ENCODE assay signal across 13 mouse cellular contexts in genomic region chr10:67100011-67100661, GRCm38 (mm10). TPM values are rescaled to one million over a fixed set of nuclear protein-coding genes. Genes with fewer than 3 reads are reported as not detected.
DNase-seq lines count a peak whose midpoint lies in the region; ATAC-seq and TF ChIP-seq lines count a peak whose summit lies in the region.
"Had no signal": no experiment of that assay in that cellular context is flagged by ENCODE, and none has a peak within 500 bp of the region (broad histone marks: within the 10 kb centered on the region; RNA-seq: fewer than 3 reads in every experiment).

No protein-coding gene starts in this region.

- ATAC-seq in midbrain, embryonic 14.5 days (ENCODE audit: low FRiP score, low TSS enrichment): no peak
- no peak for ATAC-seq in midbrain, embryonic 11.5 days (ENCODE audit: low FRiP score)
- ATAC-seq in stomach, postnatal 0 days (ENCODE audit: low FRiP score, low TSS enrichment): no peak
- ATAC-seq in monocyte, adult 5-6 weeks (replicated peaks; ENCODE audit: insufficient number of reproducible peaks, low FRiP score, low TSS enrichment, poor library complexity, severe bottlenecking): no peak
- ATAC-seq: liver, embryonic 12.5 days had no signal

- H3K36me3 ChIP-seq in midbrain, embryonic 14.5 days (ENCODE audit: control insufficient read depth, insufficient read depth, low read length): no peaks in the 10 kb centered on the region
- no peaks in the 10 kb centered on the region for H3K36me3 ChIP-seq in midbrain, embryonic 11.5 days (ENCODE audit: control insufficient read depth, insufficient read depth, low read length)
- H3K36me3 ChIP-seq in stomach, postnatal 0 days (ENCODE audit: control insufficient read depth, insufficient read depth, low read length): no peaks in the 10 kb centered on the region
- H3K36me3 ChIP-seq: embryonic facial prominence, embryonic 12.5 days; liver, embryonic 12.5 days; stomach, embryonic 15.5 days had no signal

- no peak overlapping the region for H3K9ac ChIP-seq in midbrain, embryonic 14.5 days (replicated peaks; ENCODE audit: low read length)
- H3K9ac ChIP-seq in midbrain, embryonic 11.5 days (ENCODE audit: low read length): no peak overlapping the region
- no peak overlapping the region for H3K9ac ChIP-seq in stomach, postnatal 0 days (ENCODE audit: low read length)
- H3K9ac ChIP-seq: embryonic facial prominence, embryonic 12.5 days; liver, embryonic 12.5 days; stomach, embryonic 15.5 days had no signal

- WGBS in midbrain, embryonic 14.5 days: 29% methylated on average over 7 of the region's 7 CpGs
- WGBS in midbrain, embryonic 11.5 days: 45% methylated on average over 7 of the region's 7 CpGs
- 45% methylated on average over 7 of the region's 7 CpGs for whole genome bisulfite sequencing in stomach, postnatal 0 days

- peaks cover 69% of the 10 kb centered on the region for H3K4me1 ChIP-seq in midbrain, embryonic 14.5 days (ENCODE audit: control insufficient read depth, insufficient read depth, low read length)
- peaks cover 44% of the 10 kb centered on the region for H3K4me1 ChIP-seq in midbrain, embryonic 11.5 days (ENCODE audit: control insufficient read depth, insufficient read depth, low read length)
- peaks cover 12% of the 10 kb centered on the region for H3K4me1 ChIP-seq in stomach, postnatal 0 days (replicated peaks; ENCODE audit: control insufficient read depth, insufficient read depth)

- no peaks in the 10 kb centered on the region for H3K27me3 ChIP-seq in midbrain, embryonic 14.5 days (ENCODE audit: control insufficient read depth, insufficient read depth, low read length)
- H3K27me3 ChIP-seq in midbrain, embryonic 11.5 days (ENCODE audit: control insufficient read depth, insufficient read depth, low read length): no peaks in the 10 kb centered on the region
- no peaks in the 10 kb centered on the region for H3K27me3 ChIP-seq in stomach, postnatal 0 days (ENCODE audit: control insufficient read depth, insufficient read depth, low read length)
- H3K27me3 ChIP-seq: embryonic facial prominence, embryonic 12.5 days; liver, embryonic 12.5 days; stomach, embryonic 15.5 days had no signal

- H3K27ac ChIP-seq in gastrocnemius, adult 2 months: peak overlapping the region; percentile 100; the same call in 1 of the 2 replicates
- H3K27ac ChIP-seq in midbrain, embryonic 14.5 days (replicated peaks; ENCODE audit: low read depth, low read length): 0 out of 2 replicates have a peak overlapping the region, but pooled peaks have one; percentile 13
- H3K27ac ChIP-seq in midbrain, embryonic 11.5 days (ENCODE audit: low read depth, low read length): no peak overlapping the region
- H3K27ac ChIP-seq in stomach, postnatal 0 days (replicated peaks): no peak overlapping the region
- H3K27ac ChIP-seq: embryonic facial prominence, embryonic 12.5 days; liver, embryonic 12.5 days; stomach, embryonic 15.5 days had no signal

- H3K4me3 ChIP-seq in gastrocnemius, adult 2 months: no peak overlapping the region
- H3K4me3 ChIP-seq in midbrain, embryonic 14.5 days (replicated peaks; ENCODE audit: low read depth, low read length): no peak overlapping the region
- no peak overlapping the region for H3K4me3 ChIP-seq in midbrain, embryonic 11.5 days (ENCODE audit: low read depth, low read length)
- H3K4me3 ChIP-seq in stomach, postnatal 0 days (ENCODE audit: low read depth, low read length): no peak overlapping the region
- H3K4me3 ChIP-seq: embryonic facial prominence, embryonic 12.5 days; liver, embryonic 12.5 days; stomach, embryonic 15.5 days had no signal

- no peak for TF ChIP-seq EP300 in stomach, postnatal 0 days (optimal IDR thresholded peaks at IDR 0.05)

- no peaks in the 10 kb centered on the region for H3K9me3 ChIP-seq in midbrain, embryonic 14.5 days (ENCODE audit: control insufficient read depth, low read length)
- H3K9me3 ChIP-seq in midbrain, embryonic 11.5 days (ENCODE audit: control insufficient read depth, low read length): no peaks in the 10 kb centered on the region
- no peaks in the 10 kb centered on the region for H3K9me3 ChIP-seq in stomach, postnatal 0 days (ENCODE audit: control insufficient read depth, low read length)
- H3K9me3 ChIP-seq: embryonic facial prominence, embryonic 12.5 days; G1E; liver, embryonic 12.5 days; stomach, embryonic 15.5 days had no signal

- no peak for DNase-seq in gastrocnemius, adult 2 months
- no peak for DNase-seq in gastrocnemius, postnatal 36 days
- DNase-seq in midbrain, embryonic 14.5 days: no peak
- no peak for DNase-seq in midbrain, embryonic 11.5 days (ENCODE audit: low spot score, missing footprints)
- DNase-seq in kidney, postnatal 10 days: peak; percentile 50
- no peak for DNase-seq in stomach, postnatal 0 days (ENCODE audit: low spot score)
- DNase-seq in urinary bladder, postnatal 36 days (ENCODE audit: low spot score in 2 of 2): no peak
- DNase-seq: gastrocnemius, postnatal 25 days had no signal

- intact Hi-C loops in gastrocnemius, adult 2 months (cut with DNase I): no loop called here
- intact Hi-C loops in gastrocnemius, postnatal 36 days (cut with DNase I): no loop called here

- TF ChIP-seq CTCF in gastrocnemius, adult 2 months (IDR thresholded peaks at IDR 0.05): no peak
- TF ChIP-seq CTCF in stomach, postnatal 0 days (IDR thresholded peaks at IDR 0.05; ENCODE audit: low read depth): peak; percentile 36

- H3K4me2 ChIP-seq in midbrain, embryonic 14.5 days (ENCODE audit: low read length): peak overlapping the region; percentile 89; the same call in 1 of the 2 replicates
- no peak overlapping the region for H3K4me2 ChIP-seq in midbrain, embryonic 11.5 days
- no peak overlapping the region for H3K4me2 ChIP-seq in stomach, postnatal 0 days (replicated peaks; ENCODE audit: low read depth)
- H3K4me2 ChIP-seq: liver, embryonic 12.5 days had no signal

RNA-seq across cellular contexts. Expression of gene Reep3, which starts 3.4 kb away (rescaled TPM):
- total RNA-seq in gastrocnemius, adult 2 months (2021): 10 to 100 TPM in 1 of 2 experiments, 1 to 10 TPM in 1; 9.7 to 10.8 TPM
- 10 to 100 TPM; 10.0 to 10.2 TPM for total RNA-seq in gastrocnemius, postnatal 36 days (2021)
- polyA plus RNA-seq in midbrain, embryonic 14.5 days (2014; fragmentation: Nextera tagmentation; extraction: Ambion mirVana): 30.5 and 35.5 TPM in 2 replicates
- 37.5 and 38.9 TPM in 2 replicates for polyA plus RNA-seq in midbrain, embryonic 11.5 days (2014; fragmentation: Nextera tagmentation; extraction: Ambion mirVana)
- 38.2 and 38.6 TPM in 2 replicates for polyA plus RNA-seq in stomach, postnatal 0 days (2015; fragmentation: Nextera tagmentation; extraction: Ambion mirVana)
- total RNA-seq in monocyte, adult 5-6 weeks (2017): 12.9 to 19.6 TPM (median 19.1 TPM) in 3 replicates

RNA-seq across cellular contexts. Expression of gene Jmjd1c, which starts 4.2 kb away (rescaled TPM):
- 10 to 100 TPM; 23.7 to 26.6 TPM for total RNA-seq in gastrocnemius, adult 2 months (2021)
- 10 to 100 TPM; 20.2 to 21.5 TPM for total RNA-seq in gastrocnemius, postnatal 36 days (2021)
- 54.4 and 56.4 TPM in 2 replicates for polyA plus RNA-seq in midbrain, embryonic 14.5 days (2014; fragmentation: Nextera tagmentation; extraction: Ambion mirVana)
- 46.9 and 49.0 TPM in 2 replicates for polyA plus RNA-seq in midbrain, embryonic 11.5 days (2014; fragmentation: Nextera tagmentation; extraction: Ambion mirVana)
- 28.8 and 30.7 TPM in 2 replicates for polyA plus RNA-seq in stomach, postnatal 0 days (2015; fragmentation: Nextera tagmentation; extraction: Ambion mirVana)
- 110 to 165 TPM (median 124 TPM) in 3 replicates for total RNA-seq in monocyte, adult 5-6 weeks (2017)

Comparison
In these comparisons a context has a peak if more than half of its experiments do, and no peak if none do; other contexts are left out.
1. H3K27ac ChIP-seq: peak in gastrocnemius, adult 2 months (single experiment) and midbrain, embryonic 14.5 days (single experiment); none in midbrain, embryonic 11.5 days (single experiment) and stomach, postnatal 0 days (single experiment).